Mouse (Mus musculus) mature B cell (primary cell): ENCODE results near the gene Nrxn2.

ENCODE experiments used
- in situ Hi-C: fragments of 300-500 bp; cut with MboI; formaldehyde crosslinking; loops from 2 replicates; pipeline ENCODE4 v1.14.3; 2019

Nrxn2 gene

DNA sequence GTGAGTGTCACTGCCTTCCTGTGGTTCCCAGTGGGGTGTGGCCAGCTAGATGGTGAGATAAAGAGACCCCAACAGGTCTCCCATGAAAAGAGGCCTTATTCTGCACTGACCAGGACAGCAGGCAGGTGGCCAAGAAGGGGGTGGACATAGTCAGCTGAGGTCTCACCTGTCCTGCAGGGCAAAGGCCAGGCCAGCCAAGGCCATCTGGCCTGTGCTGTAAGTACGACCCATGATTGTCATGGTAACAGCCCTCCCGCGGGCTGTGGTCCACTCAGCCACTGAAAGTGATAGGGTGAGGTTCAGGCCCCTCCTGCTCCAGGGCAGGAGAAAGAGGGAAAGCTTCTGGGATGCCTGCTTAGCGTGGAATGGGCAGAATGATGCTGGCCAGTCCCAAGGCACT lies 153.5 kb downstream of the Nrxn2 start:
- in situ Hi-C loops: no loop called here
